Mouse (Mus musculus): ENCODE measurements around the gene Rragb. TPM values are rescaled to one million over a fixed set of nuclear protein-coding genes. Genes with fewer than 3 reads are reported as not detected.
"Not testable (repeated sequence)": the region's sequence is repeated elsewhere in the genome, so short reads cannot be mapped to it uniquely, and the experiment has no call there.

The Rragb gene
- 1 to 10 TPM; 1.6 to 1.9 TPM for total RNA-seq (2021)
- long read RNA-seq, experiment 1, partial matches to known transcripts, result 0 of 3 reads
- long read RNA-seq, experiment 1, other reads (novel, unspliced or antisense), result 3 of 3 reads
- long read RNA-seq, experiment 2, partial matches to known transcripts, result 0 of 2 reads
- long read RNA-seq, experiment 2, other reads (novel, unspliced or antisense), result 2 of 2 reads

DNA sequence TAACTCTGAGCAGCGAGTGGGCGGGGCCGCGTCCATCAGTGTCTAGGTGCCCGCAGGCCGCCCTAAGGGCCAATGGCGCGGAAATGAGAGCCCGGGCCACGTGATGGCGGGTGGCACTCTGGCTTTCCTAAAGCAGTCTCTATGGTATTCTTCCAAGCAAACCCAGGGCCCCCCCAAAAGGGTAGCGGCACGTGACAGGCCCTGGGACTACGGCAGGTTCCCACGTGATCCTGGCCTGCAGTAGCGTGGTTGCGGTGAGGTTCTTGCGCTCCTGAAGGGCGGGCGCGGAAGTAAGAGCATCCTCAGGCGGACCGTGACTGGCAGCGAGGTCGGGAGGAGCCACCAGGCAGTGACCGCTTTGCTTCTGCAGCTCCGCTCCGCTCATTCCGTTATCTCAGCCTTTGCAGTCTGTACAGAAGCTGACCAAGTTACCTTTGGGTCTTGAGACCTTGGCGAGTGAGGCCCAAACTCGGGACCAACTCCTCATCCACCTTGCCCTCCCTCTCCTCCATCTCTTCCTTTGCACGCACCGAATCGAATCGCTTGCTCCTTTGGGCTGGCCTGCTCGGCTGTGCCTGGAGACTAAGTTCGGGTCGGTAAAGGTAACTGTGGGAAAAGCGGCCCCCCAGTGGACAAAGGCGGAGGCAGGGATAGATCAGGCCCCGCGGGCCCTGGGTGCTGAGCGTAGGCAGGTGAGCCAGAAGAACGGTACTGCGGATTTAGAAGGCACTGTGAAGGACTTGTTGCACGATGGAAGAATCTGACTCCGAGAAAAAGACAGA is at the start of gene Rragb:
TSS of gene Rragb (plus strand) at position 248 of the 782 bp plus-strand sequence.
- peak; percentile 28 to 42 for DNase-seq
- intact Hi-C loops (cut with DNase I), result no loop called here

- no peak for DNase-seq
- intact Hi-C loops (cut with DNase I), result no loop called here
These were observed 21.3 kb upstream of the Rragb start, which contains the start of gene Foxr2 for GRCm38 (mm10) chrX:153118486-153118885. Gene Foxr2, plus strand, starts transcription at chrX:153118786.

- intact Hi-C loops (cut with DNase I), result no loop called here
- no peak for DNase-seq
These were observed 20.8 kb upstream of the Rragb start for GRCm38 (mm10) chrX:153119013-153119412.

DNA sequence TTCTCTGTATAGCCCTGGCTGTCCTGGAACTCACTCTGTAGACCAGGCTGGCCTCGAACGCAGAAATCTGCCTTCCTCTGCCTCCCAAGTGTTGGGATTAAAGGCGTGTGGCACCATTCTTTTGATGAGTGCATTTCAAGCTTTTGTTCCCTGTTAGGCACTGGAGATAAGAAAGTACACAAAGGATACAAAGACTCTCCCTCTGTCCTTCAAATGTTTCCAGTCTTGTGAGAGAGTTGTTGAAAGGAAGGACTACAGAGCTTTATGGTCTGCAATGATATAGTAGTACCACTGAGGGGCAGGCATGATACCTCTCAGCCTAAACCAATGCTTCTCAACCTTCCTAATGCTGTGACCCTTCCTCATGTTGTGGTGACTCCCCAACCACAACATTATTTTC is 2.9 kb downstream of the Rragb start:
- intact Hi-C loops (cut with DNase I), result no loop called here
- no peak for DNase-seq

- intact Hi-C loops (cut with DNase I), result no loop called here
- no peak for DNase-seq
These were observed 12.0 kb downstream of the Rragb start for GRCm38 (mm10) chrX:153151766-153152165.

DNA sequence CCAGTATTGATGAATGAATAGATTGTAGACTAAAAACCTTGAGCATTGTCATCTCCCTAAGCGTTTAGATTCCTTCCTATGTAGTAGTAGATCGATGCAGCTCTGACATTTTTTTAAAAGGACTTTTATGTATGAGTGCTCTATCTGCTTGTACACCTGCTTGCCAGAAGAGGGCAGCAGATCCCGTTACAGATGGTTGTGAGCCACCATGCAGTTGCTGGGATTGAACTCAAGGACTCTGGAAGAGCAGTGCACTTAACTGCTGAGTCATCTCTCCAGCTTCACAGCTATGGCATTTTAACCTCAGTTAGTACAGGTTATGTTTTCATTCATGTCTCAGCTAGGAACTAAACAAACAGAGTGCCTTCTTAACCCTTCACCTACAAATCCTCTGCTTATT is 15.5 kb downstream of the Rragb start:
- intact Hi-C loops (cut with DNase I), result loop anchor here (5.0 kb wide), 1 partner anchor 212 kb away; no protein-coding TSS in a partner anchor
- peak; percentile 1 to 26 for DNase-seq

DNA sequence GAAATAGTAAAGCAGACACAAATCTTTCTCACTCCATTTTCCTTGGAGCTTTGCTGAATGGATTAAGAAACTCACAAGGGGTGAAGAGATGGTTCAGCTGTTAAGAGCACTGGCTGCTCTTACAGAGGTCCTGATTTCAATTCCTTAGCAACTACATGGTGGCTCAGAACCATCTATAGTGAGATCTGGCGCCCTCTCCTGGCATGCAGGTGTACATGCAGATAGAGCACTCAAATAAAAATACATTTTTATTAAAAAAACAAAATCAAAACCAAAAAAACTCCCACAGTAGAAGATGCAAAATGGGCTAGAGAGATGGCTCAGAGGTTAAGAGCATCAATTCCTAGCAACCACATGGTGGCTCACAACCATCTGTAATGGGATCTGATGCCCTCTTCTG is 35.0 kb downstream of the Rragb start:
- intact Hi-C loops (cut with DNase I), result no loop called here
- DNase-seq, result peak in 1 of 2 experiments; percentile 5

GRCm38 (mm10) chrX:153182221-153182620 is 42.4 kb downstream of the Rragb start:
- intact Hi-C loops (cut with DNase I), result no loop called here
- DNase-seq, result no peak

GRCm38 (mm10) chrX:153199185-153199584 is 59.4 kb downstream of the Rragb start:
- peak in 1 of 2 experiments; percentile 2 for DNase-seq
- intact Hi-C loops (cut with DNase I), result not testable (repeated sequence)

DNA sequence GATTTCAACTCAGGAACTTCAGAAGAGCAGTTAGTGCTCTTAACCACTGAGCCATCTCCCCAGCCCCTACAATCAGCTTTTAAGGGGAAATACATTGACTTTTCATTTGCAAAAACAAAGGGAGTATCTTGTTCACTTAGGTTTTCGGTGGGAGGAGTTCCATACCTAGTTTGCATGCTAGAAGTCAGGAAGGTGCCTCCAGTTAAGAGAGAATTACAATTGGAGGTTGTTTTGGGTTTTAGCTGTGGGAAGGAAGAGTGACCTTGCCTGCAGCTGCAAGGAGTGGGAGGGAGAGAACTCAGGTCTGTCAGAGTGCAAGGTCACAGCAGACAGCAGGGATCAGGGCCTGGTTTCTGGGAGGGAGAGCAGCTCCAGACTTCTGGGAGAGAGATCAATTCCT is 71.3 kb downstream of the Rragb start:
- no peak for DNase-seq
- intact Hi-C loops (cut with DNase I), result no loop called here

Other genes starting within 250 kb of the Rragb start
- not detected for gene Usp51, start 133.5 kb upstream of the Rragb start, total RNA-seq (2021)
- 10 to 100 TPM; 12.4 to 12.6 TPM for gene Mageh1, start 102.4 kb upstream of the Rragb start, total RNA-seq (2021)
- not detected for gene Foxr2, start 21.2 kb upstream of the Rragb start, total RNA-seq (2021)
- under 1 TPM; 0.26 to 0.39 TPM for gene Klf8, start 97.5 kb downstream of the Rragb start, total RNA-seq (2021)

Measured in heart, postnatal 14 days (tissue).